Mouse (Mus musculus) forebrain, embryonic 10.5 days (tissue): ENCODE results near the gene Smarcd2. TPM values are rescaled to one million over a fixed set of nuclear protein-coding genes. Genes with fewer than 3 reads are reported as not detected.

Experiments
- DNase-seq: peaks from one replicate; pipeline ENCODE4 v3.0.0-alpha.2; 2017; ENCODE audit warnings: low spot score; ENCODE audit errors: extremely low spot score
- H3K27ac ChIP-seq: fragments of 300-500 bp; sonication (generic); 2 replicates; pipeline ENCODE4 v1.5.1; 2016; ENCODE audit warnings: mild to moderate bottlenecking
- H3K27me3 ChIP-seq: fragments of 300-500 bp; sonication (generic); 2 replicates; pipeline ENCODE4 v1.6.1; 2016; ENCODE audit warnings: mild to moderate bottlenecking; ENCODE audit not compliant: poor library complexity, severe bottlenecking
- H3K36me3 ChIP-seq: fragments of 300-500 bp; sonication (generic); replicated peaks from 2 replicates; pipeline ENCODE4 v1.6.1; 2016; ENCODE audit warnings: mild to moderate bottlenecking, moderate library complexity
- H3K4me1 ChIP-seq: fragments of 300-500 bp; sonication (generic); 2 replicates; pipeline ENCODE4 v1.6.1; 2016
- H3K4me3 ChIP-seq: fragments of 300-500 bp; sonication (generic); 2 replicates; pipeline ENCODE4 v1.5.1; 2016; ENCODE audit warnings: mild to moderate bottlenecking, moderate library complexity
- H3K9me3 ChIP-seq: fragments of 300-500 bp; sonication (generic); 2 replicates; pipeline ENCODE4 v1.6.1; 2016; ENCODE audit warnings: mild to moderate bottlenecking, moderate library complexity
- WGBS: fragments of 180-500 bp; shearing (Covaris S2); methylation state at CpG from one replicate; pipeline ENCODE4 v1.1.7; 2016; 5-methylcytosine and 5-hydroxymethylcytosine counted together
- polyA plus RNA-seq: library from polyadenylated mRNA; unstranded; fragments of >200 nt; fragmentation: Nextera tagmentation; extraction: Ambion mirVana; gene quantifications from 2 replicates; pipeline ENCODE4 v1.2.1, GENCODE M21; 2016

The Smarcd2 gene
- polyA plus RNA-seq, 1 experiment from 2014 or later, result 20.7 TPM

DNA sequence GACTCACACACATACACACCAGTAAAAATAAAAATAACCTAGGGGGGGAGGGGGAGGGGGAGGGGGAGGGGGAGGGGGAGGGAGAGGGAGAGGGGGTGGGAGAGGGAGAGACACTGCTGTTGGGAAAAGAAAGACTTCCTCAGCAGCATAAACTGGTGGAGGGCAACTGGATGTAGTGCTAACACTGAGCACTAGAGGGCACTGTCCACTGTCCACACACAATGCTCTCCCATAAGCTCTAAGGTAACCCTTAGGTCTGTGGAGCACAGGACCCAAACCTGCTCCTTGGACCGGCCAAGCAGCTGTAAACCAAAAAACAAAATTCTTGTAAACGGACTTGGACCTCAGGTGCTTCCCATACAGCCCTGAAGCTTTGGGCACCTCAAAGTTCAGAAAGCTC lies 29.9 kb upstream of the Smarcd2 start:
- H3K4me3 ChIP-seq, result no peak overlapping the region
- no peaks in the 10 kb centered on the region for H3K36me3 ChIP-seq
- no peaks in the 10 kb centered on the region for H3K4me1 ChIP-seq
- peak; percentile 64 for DNase-seq
- H3K9me3 ChIP-seq, result no peaks in the 10 kb centered on the region
- H3K27me3 ChIP-seq, result no peaks in the 10 kb centered on the region
- no peak overlapping the region for H3K27ac ChIP-seq
- 13% methylated on average over 2 of the region's 2 CpGs for WGBS

DNA sequence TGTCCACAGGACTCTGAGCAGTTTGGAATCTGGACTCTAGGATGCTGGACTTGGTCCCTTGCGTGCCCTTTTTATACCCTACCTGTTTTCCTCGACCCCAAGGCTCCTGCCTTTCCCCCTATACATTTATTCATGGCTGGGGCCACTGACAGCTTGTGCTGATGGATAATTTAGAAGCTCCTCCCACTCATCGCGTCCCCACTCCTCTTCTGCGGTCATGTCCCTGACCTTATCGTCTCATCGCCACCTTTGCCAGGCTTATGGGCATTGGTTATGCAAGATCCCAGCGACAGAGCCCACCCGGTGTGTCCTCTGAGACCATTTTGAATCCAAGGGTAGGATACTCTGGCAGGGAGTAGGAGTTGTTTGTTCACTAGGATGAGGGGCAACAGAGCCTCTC lies 29.0 kb upstream of the Smarcd2 start, which contains the start of gene Gh:
Gh (minus strand) TSS at position 101 of the 400 bp plus-strand sequence.
- H3K36me3 ChIP-seq, result no peaks in the 10 kb centered on the region
- no peak within 1 kb of the TSS for H3K4me3 ChIP-seq
- H3K9me3 ChIP-seq, result no peaks in the 10 kb centered on the region
- H3K4me1 ChIP-seq, result no peaks in the 10 kb centered on the region
- 84% methylated on average over 9 of the region's 9 CpGs for WGBS
- DNase-seq, result no peak
- H3K27ac ChIP-seq, result no peak within 1 kb of the TSS
- H3K27me3 ChIP-seq, result no peaks in the 10 kb centered on the region

DNA sequence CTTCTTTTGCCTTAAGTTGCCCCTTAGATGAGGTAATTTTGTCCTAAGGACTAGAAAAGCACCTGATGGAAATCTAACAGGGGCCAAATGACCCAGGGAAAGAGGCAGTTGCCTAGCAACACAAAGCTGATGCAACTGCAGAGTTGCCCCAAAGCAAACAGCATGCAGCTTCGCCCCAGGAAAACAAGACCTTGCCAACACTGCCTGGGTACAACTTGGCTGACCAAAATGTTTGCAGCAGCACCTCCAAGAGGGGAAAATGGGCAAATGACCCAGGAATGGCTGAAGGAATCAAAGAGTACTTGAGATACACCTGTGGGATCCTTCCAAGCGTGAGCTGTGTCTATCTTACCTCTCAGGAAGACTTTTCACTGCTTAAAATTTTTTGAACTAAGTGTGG lies 19.1 kb upstream of the Smarcd2 start:
- H3K4me3 ChIP-seq, result no peak overlapping the region
- no peak overlapping the region for H3K27ac ChIP-seq
- no peaks in the 10 kb centered on the region for H3K27me3 ChIP-seq
- H3K36me3 ChIP-seq, result no peaks in the 10 kb centered on the region
- no peaks in the 10 kb centered on the region for H3K4me1 ChIP-seq
- WGBS, result 91% methylated on average over 2 of the region's 2 CpGs
- DNase-seq, result no peak
- peaks cover 2% of the 10 kb centered on the region; the same call in 1 of the 2 replicates for H3K9me3 ChIP-seq

DNA sequence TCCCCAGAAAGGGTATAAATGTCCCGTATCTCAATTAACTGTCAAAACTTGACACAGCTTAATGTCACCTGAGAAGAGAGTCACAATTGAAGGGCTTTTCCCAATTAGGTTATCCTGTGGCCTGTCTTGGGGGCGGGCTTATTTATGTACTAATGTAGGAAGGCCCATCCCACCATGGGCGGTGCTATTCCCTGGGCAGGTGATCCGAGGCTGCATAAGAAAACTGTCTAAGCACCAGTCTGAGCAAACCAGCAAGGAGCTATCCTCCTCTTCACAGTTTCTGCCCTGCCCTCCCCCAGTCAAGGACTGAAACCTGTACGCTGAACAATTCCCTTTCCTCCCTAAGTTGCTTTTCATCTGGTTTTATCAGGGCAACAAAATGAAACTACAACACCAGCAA lies 17.6 kb upstream of the Smarcd2 start:
- WGBS, result 89% methylated on average over 5 of the region's 5 CpGs
- no peak for DNase-seq
- Histone ChIP-seq H3K36me3 (no peaks in the 10 kb centered on the region), H3K9me3 (peaks cover 2% of the 10 kb centered on the region; the same call in 1 of the 2 replicates), H3K27ac (no peak overlapping the region), H3K4me1 (no peaks in the 10 kb centered on the region), H3K27me3 (no peaks in the 10 kb centered on the region), H3K4me3 (no peak overlapping the region)

DNA sequence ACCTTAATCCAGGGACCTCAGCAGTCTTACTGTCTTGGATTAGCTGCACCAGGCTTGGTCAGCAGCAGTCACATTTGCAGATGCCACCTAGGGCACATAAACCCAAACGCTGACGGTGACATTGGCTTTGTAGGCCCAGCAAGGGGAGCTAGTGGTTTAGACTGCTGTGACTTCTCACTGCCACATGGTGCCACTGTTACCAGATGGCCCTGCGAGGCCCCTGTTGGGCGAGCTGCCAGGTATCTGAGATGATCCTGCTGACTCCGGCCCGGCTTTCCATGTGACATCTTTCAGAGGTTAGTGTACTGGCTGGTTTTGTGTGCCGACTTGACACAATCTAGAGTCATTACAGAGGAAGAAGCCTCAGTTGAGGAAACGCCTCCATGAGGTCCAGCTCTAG lies 16.6 kb upstream of the Smarcd2 start:
- 84% methylated on average over 8 of the region's 8 CpGs for WGBS

DNA sequence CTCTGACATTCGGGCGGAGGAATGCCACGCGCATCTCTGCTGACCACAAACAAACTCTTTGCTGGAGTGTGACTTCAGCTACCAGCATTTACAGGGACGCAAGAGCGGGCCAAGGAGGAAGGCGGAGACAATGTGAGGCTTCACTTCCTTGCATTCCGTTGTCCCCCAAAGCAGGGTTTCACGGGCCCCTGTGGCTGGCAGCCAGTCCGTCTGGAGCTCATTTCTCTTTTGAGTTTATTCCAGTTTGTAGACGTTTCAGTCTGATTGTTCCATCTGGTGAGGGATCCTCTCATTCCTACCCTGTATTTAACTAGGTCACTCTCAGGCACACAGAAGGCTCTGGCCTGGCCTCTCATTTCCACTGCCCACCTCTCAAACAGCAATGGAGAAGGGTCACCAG lies 14.2 kb upstream of the Smarcd2 start:
- H3K4me1 ChIP-seq, result no peaks in the 10 kb centered on the region; the same call in 1 of the 2 replicates
- H3K27ac ChIP-seq, result no peak overlapping the region
- no peak for DNase-seq
- H3K9me3 ChIP-seq, result no peaks in the 10 kb centered on the region
- H3K4me3 ChIP-seq, result no peak overlapping the region
- no peaks in the 10 kb centered on the region for H3K27me3 ChIP-seq
- H3K36me3 ChIP-seq, result no peaks in the 10 kb centered on the region
- WGBS, result 83% methylated on average over 11 of the region's 11 CpGs

More for the DNA sequence above, 16.6 kb upstream of the Smarcd2 start:
- Histone ChIP-seq H3K9me3 (peaks cover 2% of the 10 kb centered on the region; the same call in 1 of the 2 replicates), H3K36me3 (no peaks in the 10 kb centered on the region), H3K27ac (no peak overlapping the region), H3K4me3 (no peak overlapping the region), H3K4me1 (no peaks in the 10 kb centered on the region), H3K27me3 (no peaks in the 10 kb centered on the region)
- DNase-seq, result no peak

DNA sequence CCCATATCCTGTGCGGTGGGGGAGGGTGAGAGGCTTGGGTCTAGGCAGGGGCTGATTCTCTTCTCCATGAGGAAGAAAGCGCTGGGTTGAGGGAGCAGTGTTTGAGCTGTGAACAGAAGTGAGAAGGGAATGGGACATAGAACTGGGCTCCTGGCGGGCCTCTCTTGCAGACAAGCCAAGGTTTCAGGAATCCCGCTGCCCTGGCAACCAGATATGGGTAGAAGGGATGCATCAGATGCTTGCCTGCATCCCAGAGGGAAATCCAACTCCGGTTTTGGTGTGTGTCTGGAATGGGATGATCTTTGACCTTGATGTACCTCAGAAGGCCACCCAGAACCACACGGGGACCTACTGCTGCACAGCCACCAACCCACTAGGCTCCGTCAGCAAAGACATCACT lies 13.4 kb upstream of the Smarcd2 start:
- Histone ChIP-seq H3K4me3 (no peak overlapping the region), H3K9me3 (no peaks in the 10 kb centered on the region), H3K4me1 (no peaks in the 10 kb centered on the region; the same call in 1 of the 2 replicates), H3K27me3 (no peaks in the 10 kb centered on the region), H3K27ac (no peak overlapping the region), H3K36me3 (no peaks in the 10 kb centered on the region)
- WGBS, result 91% methylated on average over 7 of the region's 7 CpGs
- DNase-seq, result no peak

DNA sequence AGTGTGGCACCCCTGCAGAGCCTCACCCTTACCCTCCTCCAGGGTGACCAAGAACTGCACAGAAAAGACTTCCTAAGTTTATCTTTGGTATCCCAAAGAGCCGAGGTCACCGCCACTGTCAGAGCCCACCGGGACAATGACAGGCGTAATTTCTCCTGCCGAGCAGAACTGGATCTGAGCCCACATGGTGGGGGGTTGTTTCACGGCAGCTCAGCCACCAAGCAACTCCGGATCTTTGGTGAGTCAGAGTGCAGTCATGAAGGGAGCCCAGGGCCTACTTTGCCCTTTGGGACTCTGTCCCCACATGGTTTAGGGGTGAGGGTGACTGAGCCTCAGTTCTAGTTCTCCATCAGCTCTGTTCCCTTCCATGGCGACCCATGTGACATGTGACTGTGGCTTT lies 11.4 kb upstream of the Smarcd2 start:
- WGBS, result 83% methylated on average over 8 of the region's 8 CpGs
- Histone ChIP-seq H3K36me3 (no peaks in the 10 kb centered on the region), H3K4me1 (no peaks in the 10 kb centered on the region; the same call in 1 of the 2 replicates), H3K27me3 (no peaks in the 10 kb centered on the region), H3K27ac (no peak overlapping the region), H3K9me3 (no peaks in the 10 kb centered on the region), H3K4me3 (no peak overlapping the region)
- DNase-seq, result no peak

DNA sequence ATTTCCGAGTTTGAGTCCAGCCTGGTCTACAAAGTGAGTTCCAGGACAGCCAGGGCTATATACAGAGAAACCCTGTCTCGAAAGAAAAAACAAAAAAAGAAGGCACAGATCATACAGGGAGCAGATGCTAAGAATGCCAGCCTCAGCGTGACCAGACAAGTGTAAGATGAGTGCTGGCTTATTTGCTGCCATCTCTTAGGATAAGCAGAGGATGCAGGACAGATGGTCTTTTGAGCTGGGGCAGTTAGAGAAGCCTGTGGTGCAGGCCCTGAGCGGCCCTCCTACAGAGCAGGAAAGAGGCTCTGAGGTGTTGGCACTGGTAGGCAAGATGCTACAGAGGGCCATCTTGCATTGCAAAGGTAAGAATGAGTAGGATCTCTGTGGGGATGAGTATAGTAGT lies 10.6 kb upstream of the Smarcd2 start:
- 84% methylated on average over 4 of the region's 4 CpGs for WGBS
- Histone ChIP-seq H3K27ac (no peak overlapping the region), H3K36me3 (no peaks in the 10 kb centered on the region), H3K4me3 (no peak overlapping the region), H3K27me3 (no peaks in the 10 kb centered on the region), H3K4me1 (no peaks in the 10 kb centered on the region; the same call in 1 of the 2 replicates), H3K9me3 (no peaks in the 10 kb centered on the region)
- DNase-seq, result no peak

DNA sequence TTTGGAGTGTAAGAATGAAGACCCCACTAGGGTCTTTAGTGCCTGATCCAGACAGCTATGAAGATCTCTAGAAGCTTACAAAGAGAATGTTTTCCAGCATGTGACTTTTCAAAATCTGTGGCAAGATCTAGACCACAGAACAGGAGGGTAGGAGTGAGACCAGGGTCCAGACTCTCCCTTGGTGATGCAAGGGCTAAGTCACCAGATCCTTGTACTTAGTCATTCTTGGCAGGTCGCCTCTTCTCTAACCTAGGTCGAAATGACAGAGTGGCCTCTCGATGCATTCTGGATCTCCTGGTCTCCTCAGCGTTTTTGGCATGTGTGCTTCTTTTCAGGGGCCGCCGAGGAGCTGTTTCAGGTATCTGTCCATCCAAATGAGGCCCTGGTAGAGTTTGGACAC lies 9.7 kb upstream of the Smarcd2 start:
- H3K27ac ChIP-seq, result no peak overlapping the region
- WGBS, result 88% methylated on average over 6 of the region's 6 CpGs
- no peaks in the 10 kb centered on the region; the same call in 1 of the 2 replicates for H3K4me1 ChIP-seq
- H3K36me3 ChIP-seq, result no peaks in the 10 kb centered on the region
- DNase-seq, result no peak
- H3K27me3 ChIP-seq, result peaks cover 9% of the 10 kb centered on the region
- H3K4me3 ChIP-seq, result no peak overlapping the region
- H3K9me3 ChIP-seq, result no peaks in the 10 kb centered on the region

DNA sequence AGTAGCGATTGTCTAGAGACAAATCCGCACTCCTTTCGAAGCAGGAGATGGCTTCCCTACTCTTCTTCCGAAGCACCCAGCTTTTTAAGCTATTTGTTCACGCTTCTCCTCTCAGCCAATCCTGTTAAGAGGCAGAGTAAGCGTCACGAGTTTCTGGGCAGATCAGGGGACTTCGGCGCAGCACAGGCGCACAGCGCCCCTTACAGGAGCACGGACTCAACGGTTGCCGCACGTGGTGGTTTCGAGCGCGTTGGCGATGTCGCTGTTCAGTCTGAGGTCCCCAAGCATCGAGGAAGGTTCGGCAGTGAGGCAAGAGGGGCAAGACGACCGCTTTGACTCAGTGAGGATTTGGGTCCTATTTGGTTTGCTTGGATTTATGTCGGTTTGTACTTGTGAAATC lies 3.7 kb upstream of the Smarcd2 start, which contains the start of gene Tcam1:
Tcam1 (plus strand) TSS at position 219 of the 400 bp plus-strand sequence.
- Histone ChIP-seq H3K9me3 (no peaks in the 10 kb centered on the region), H3K4me3 (peak within 1 kb of the TSS; percentile 23), H3K27me3 (peaks cover 19% of the 10 kb centered on the region), H3K36me3 (no peaks in the 10 kb centered on the region), H3K27ac (peak within 1 kb of the TSS; percentile 60; the same call in 1 of the 2 replicates), H3K4me1 (peaks cover 34% of the 10 kb centered on the region)
- DNase-seq, result peak; percentile 92
- WGBS, result 15% methylated on average over 25 of the region's 25 CpGs

DNA sequence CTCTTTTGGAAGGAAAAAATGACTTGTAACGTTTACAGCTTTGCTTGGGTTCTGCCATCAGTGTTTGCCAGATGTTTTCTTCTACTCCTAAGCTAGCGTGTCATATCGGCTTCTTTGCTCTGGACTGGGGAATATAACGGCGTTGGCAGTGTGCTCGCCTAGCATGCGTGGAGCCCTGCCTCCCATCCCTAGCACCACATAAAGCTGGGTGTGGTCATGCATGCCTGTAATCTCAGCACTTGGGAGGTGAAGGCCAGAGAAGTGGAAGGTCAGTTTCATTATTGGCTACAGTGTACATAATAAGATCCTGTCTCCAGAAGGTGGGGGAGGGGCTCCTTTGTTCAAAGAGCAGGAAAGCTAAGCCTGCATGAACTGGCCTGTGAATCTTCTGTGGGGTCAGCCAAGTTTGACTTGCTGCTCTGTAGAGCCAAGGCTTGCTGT lies 2.2 kb upstream of the Smarcd2 start:
- H3K4me1 ChIP-seq, result peaks cover 49% of the 10 kb centered on the region
- 91% methylated on average over 7 of the region's 7 CpGs for WGBS
- no peak for DNase-seq

DNA sequence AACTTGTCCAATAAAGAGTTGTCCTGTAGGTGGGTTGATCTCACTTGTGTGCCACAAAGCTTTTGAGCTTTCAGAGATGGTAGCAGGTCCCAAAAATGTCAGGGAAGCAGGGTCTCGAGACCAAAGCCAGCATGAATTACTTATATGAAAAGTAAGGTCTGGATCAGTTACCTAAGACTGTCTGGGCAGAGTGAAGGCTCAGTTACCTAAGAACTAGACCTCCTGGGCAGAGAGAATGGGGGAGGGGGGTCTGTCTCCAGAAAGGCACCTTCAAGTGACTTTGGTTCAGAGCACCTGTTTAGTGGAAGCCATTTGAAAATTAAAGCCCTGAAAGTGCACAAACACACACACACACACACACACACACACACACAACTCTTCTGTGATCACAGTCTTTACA lies 1.6 kb upstream of the Smarcd2 start:
- H3K9me3 ChIP-seq, result no peaks in the 10 kb centered on the region
- peaks cover 50% of the 10 kb centered on the region for H3K4me1 ChIP-seq
- H3K4me3 ChIP-seq, result no peak overlapping the region
- no peak for DNase-seq
- WGBS, result 82% methylated on average over 1 of the region's 1 CpGs
- peaks cover 3% of the 10 kb centered on the region for H3K36me3 ChIP-seq
- no peak overlapping the region for H3K27ac ChIP-seq
- peaks cover 19% of the 10 kb centered on the region for H3K27me3 ChIP-seq

More for the DNA sequence above, 2.2 kb upstream of the Smarcd2 start:
- Histone ChIP-seq H3K36me3 (peaks cover 3% of the 10 kb centered on the region), H3K4me3 (no peak overlapping the region), H3K9me3 (no peaks in the 10 kb centered on the region), H3K27ac (no peak overlapping the region), H3K27me3 (peaks cover 19% of the 10 kb centered on the region)

DNA sequence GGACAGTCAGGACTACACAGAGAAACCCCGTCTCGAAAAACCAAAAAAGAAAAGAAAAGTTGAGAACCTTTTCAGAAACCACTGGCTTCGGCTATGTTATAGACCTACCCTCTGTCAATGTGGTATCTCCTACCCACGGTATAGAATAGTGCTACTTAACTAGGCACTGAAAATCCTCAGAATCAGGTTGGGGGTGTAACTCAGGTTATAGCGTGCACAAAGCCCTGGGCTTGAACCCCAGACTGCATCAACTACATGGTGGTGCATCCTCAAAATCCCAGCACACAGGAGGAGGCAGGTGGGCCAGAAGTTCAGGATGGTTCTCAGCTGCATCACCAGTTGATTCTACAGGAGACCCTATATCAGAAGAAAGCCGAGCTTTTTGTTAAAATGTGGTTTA lies 1.0 kb upstream of the Smarcd2 start:
- H3K4me3 ChIP-seq, result peak overlapping the region; percentile 98
- H3K27ac ChIP-seq, result peak overlapping the region; percentile 98; the same call in 1 of the 2 replicates
- peaks cover 8% of the 10 kb centered on the region for H3K36me3 ChIP-seq
- peaks cover 54% of the 10 kb centered on the region for H3K4me1 ChIP-seq
- no peak for DNase-seq
- peaks cover 19% of the 10 kb centered on the region for H3K27me3 ChIP-seq
- 94% methylated on average over 6 of the region's 6 CpGs for WGBS
- H3K9me3 ChIP-seq, result no peaks in the 10 kb centered on the region
